Mouse (Mus musculus) midbrain, postnatal 0 days (tissue): ENCODE measurements at regions not wholly inside any gene's neighbourhood (a gene's known extent, or its start where the extent isn't known, plus 50 kb on each side); places are given as distances from the start of the nearest gene placed in this dataset. TPM values are rescaled to one million over a fixed set of nuclear protein-coding genes. Genes with fewer than 3 reads are reported as not detected.

Experiments used
- ATAC-seq: fragments of 200-750 bp; cut with Nextera tagmentation; 2 replicates; pipeline ENCODE4 v1.8.0; 2017; ENCODE audit warnings: moderate number of reproducible peaks, mild to moderate bottlenecking, moderate TSS enrichment, moderate library complexity; ENCODE audit not compliant: low FRiP score
- DNase-seq: peaks from one replicate; pipeline ENCODE4 v3.0.0-alpha.2; 2015; ENCODE audit warnings: low spot score
- H3K27ac ChIP-seq: fragments of 300-500 bp; sonication (generic); 2 replicates; pipeline ENCODE4 v1.5.1; 2014; ENCODE audit warnings: low read depth, mild to moderate bottlenecking, low read length, mixed read lengths
- H3K27me3 ChIP-seq: fragments of 300-500 bp; sonication (generic); 2 replicates; pipeline ENCODE4 v1.6.1; 2014; ENCODE audit warnings: low read length, control low read depth, mixed read lengths; ENCODE audit not compliant: insufficient read depth
- H3K36me3 ChIP-seq: fragments of 300-500 bp; sonication (generic); 2 replicates; pipeline ENCODE4 v1.6.1; 2014; ENCODE audit warnings: low read length, control low read depth, mixed read lengths; ENCODE audit not compliant: insufficient read depth
- H3K4me1 ChIP-seq: fragments of 300-500 bp; sonication (generic); 2 replicates; pipeline ENCODE4 v1.6.1; 2014; ENCODE audit warnings: mild to moderate bottlenecking, control low read depth, antibody characterized with exemption, low read length, mixed read lengths; ENCODE audit not compliant: insufficient read depth
- H3K4me2 ChIP-seq: fragments of 300-500 bp; sonication (generic); 2 replicates; pipeline ENCODE4 v1.6.1; 2014; ENCODE audit warnings: low read depth, mild to moderate bottlenecking, low read length, mixed read lengths; ENCODE audit not compliant: poor library complexity, severe bottlenecking
- H3K4me3 ChIP-seq: fragments of 300-500 bp; sonication (generic); 2 replicates; pipeline ENCODE4 v1.5.1; 2014; ENCODE audit warnings: low read depth, mild to moderate bottlenecking, low read length, moderate library complexity
- H3K9ac ChIP-seq: fragments of 300-500 bp; sonication (generic); replicated peaks from 2 replicates; pipeline ENCODE4 v1.6.1; 2014; ENCODE audit warnings: mild to moderate bottlenecking, low read length, moderate library complexity, mixed read lengths; ENCODE audit not compliant: poor library complexity, severe bottlenecking
- H3K9me3 ChIP-seq: fragments of 300-500 bp; sonication (generic); 2 replicates; pipeline ENCODE4 v1.6.1; 2016; ENCODE audit warnings: low read length, control low read depth
- CTCF ChIP-seq: IDR thresholded peaks from 2 replicates; pipeline ENCODE4 v1.5.1; 2016; ENCODE audit warnings: antibody characterized with exemption, mild to moderate bottlenecking
- WGBS: fragments of 180-500 bp; shearing (Covaris S2); extraction: QIAGEN DNeasy Blood & Tissue Kit; methylation state at CpG from one replicate; pipeline ENCODE4 v1.1.7; 2014; 5-methylcytosine and 5-hydroxymethylcytosine counted together
- microRNA-seq: library from miRNA; unstranded; fragments of <30 nt; microRNA quantifications from one replicate; pipeline ENCODE4, GENCODE M21; 2016; ENCODE audit warnings: borderline number of aligned reads

DNA sequence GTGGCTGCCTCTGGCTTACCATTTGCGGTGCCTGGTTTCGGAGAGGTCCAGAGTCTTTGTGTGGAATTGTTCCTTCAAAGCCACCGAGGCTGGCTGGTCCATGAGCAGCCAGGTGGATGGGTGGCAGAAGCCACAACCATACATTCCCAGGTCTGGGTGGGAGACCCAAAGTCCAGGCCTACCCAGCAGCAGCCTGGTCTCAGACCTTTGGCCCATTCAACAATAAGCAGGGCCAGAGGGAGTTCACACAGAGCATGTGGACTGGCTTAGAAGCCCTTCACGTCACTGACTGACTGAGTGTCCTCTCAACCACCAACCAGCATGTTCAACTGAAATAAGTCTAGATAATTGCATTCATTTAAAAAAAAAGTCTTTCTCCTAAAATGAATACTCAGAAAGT, 62.7 kb upstream of the Adam6b start:
- DNase-seq (no peak), ATAC-seq (no peak)
- WGBS: 86% methylated on average over 4 of the region's 4 CpGs
- no peak for TF ChIP-seq CTCF
- no peaks in the 10 kb centered on the region for H3K27me3 ChIP-seq
- H3K36me3 ChIP-seq: no peaks in the 10 kb centered on the region
- no peaks in the 10 kb centered on the region for H3K4me1 ChIP-seq
- no peak overlapping the region for H3K4me3 ChIP-seq
- peaks cover under 1% of the 10 kb centered on the region; the same call in 1 of the 2 replicates for H3K9me3 ChIP-seq
- no peak overlapping the region for H3K4me2 ChIP-seq
- no peak overlapping the region for H3K9ac ChIP-seq
- H3K27ac ChIP-seq: no peak overlapping the region

DNA sequence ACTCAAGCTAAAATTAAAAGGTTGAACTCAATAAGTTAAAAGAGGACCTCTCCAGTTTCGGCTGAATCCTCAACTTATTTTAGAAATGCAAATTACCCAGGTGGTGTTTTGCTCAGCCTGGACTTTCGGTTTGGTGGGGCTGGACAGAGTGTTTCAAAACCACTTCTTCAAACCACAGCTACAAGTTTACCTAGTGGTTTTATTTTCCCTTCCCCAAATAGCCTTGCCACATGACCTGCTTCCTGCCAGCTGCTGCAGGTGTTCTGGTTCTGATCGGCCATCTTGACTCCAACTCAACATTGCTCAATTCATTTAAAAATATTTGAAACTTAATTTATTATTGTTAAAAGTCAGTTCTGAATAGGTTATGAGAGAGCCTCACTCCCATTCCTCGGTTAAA, 62.0 kb upstream of the Adam6b start:
- Histone ChIP-seq H3K27ac (no peak overlapping the region), H3K9me3 (peaks cover 6% of the 10 kb centered on the region; the same call in 1 of the 2 replicates), H3K4me1 (no peaks in the 10 kb centered on the region), H3K36me3 (no peaks in the 10 kb centered on the region), H3K9ac (no peak overlapping the region), H3K4me3 (no peak overlapping the region), H3K27me3 (no peaks in the 10 kb centered on the region), H3K4me2 (no peak overlapping the region)
- DNase-seq: no peak
- no peak for TF ChIP-seq CTCF
- no peak for ATAC-seq
- 77% methylated on average over 4 of the region's 4 CpGs for WGBS

DNA sequence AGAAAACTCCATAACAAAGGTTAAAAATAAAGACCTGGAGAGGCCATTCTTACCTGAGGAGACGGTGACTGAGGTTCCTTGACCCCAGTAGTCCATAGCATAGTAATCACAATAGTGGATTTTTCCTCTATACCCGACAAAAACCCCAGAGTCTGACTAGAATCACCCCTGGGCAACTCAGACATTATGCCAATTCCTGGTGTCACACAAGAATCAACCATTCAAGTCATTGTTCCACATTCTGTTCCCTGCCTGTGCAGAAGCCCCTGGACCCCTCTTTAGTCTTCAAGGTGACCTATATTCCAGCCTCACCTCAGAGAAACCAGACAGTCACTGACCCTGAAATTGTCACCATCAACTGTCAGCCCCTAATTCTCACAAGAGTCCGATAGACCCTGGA, 60.9 kb upstream of the Adam6b start:
- WGBS: 75% methylated on average over 3 of the region's 3 CpGs
- DNase-seq: no peak
- H3K4me3 ChIP-seq: no peak overlapping the region
- H3K4me1 ChIP-seq: no peaks in the 10 kb centered on the region
- peaks cover 6% of the 10 kb centered on the region; the same call in 1 of the 2 replicates for H3K9me3 ChIP-seq
- no peaks in the 10 kb centered on the region for H3K36me3 ChIP-seq
- H3K4me2 ChIP-seq: no peak overlapping the region
- H3K9ac ChIP-seq: no peak overlapping the region
- TF ChIP-seq CTCF: no peak
- no peak for ATAC-seq
- no peak overlapping the region for H3K27ac ChIP-seq
- no peaks in the 10 kb centered on the region for H3K27me3 ChIP-seq

- no peak for DNase-seq
- no peak overlapping the region for H3K4me2 ChIP-seq
- H3K4me3 ChIP-seq: no peak overlapping the region
- WGBS: 79% methylated on average over 2 of the region's 2 CpGs
- H3K9me3 ChIP-seq: peaks cover 6% of the 10 kb centered on the region; the same call in 1 of the 2 replicates
- H3K9ac ChIP-seq: no peak overlapping the region
- no peak for TF ChIP-seq CTCF
- no peaks in the 10 kb centered on the region for H3K4me1 ChIP-seq
- H3K36me3 ChIP-seq: no peaks in the 10 kb centered on the region
- H3K27me3 ChIP-seq: no peaks in the 10 kb centered on the region
- ATAC-seq: no peak
- no peak overlapping the region for H3K27ac ChIP-seq
These were observed 60.4 kb upstream of the Adam6b start for GRCm38 (mm10) chr12:113428901-113429300.

- Histone ChIP-seq H3K4me2 (no peak overlapping the region), H3K27ac (no peak overlapping the region), H3K4me1 (no peaks in the 10 kb centered on the region), H3K9me3 (peaks cover 6% of the 10 kb centered on the region; the same call in 1 of the 2 replicates), H3K36me3 (no peaks in the 10 kb centered on the region), H3K4me3 (no peak overlapping the region), H3K27me3 (no peaks in the 10 kb centered on the region), H3K9ac (no peak overlapping the region)
- TF ChIP-seq CTCF: no peak
- ATAC-seq (no peak), DNase-seq (no peak)
- 79% methylated on average over 6 of the region's 6 CpGs for WGBS
These were observed 59.0 kb upstream of the Adam6b start for GRCm38 (mm10) chr12:113430340-113430739.

Small RNAs in the stretch of these regions (microRNA-seq; reads per million reads assigned to microRNA genes)
- not detected for gene Gm22175
- not detected for gene Gm24022
- not detected for gene Gm25747
